Comparison of ENCODE assay signal across 15 mouse cellular contexts in the genomic region with DNA sequence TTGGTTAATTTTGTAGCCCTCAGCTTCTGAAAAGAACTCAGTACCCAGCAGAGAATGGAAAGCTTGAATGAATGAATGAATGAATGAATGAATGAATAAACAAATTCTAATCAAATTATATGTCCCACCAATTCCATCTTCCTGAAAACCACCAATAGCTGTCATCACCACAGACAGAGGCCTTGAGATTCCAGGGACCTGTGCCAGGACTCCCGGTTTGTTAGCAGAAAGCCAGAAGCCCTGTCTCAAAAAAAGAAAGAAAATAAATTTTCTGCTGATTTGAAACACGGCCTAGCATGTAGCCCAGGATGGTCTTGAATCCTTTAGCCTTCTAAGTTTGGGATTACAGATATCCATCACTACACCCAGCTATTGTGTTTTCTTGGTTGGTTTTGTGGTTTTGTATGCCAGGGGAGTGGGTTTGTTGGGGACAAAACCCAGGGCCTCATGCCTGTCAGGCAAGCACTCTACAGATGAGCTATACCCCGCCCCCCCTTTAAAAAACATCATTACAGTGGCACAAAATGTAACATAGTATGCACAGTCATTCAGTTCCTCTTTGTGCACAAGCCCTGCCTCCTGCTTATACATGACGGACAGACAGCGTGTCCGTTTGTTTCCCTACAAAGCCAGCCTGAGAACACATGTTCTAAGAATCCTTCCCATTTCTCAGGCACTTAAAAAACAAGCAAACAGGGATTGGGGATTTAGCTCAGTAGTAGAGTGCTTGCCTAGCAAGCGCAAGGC.
DNase-seq lines count a peak whose midpoint lies in the region; ATAC-seq and TF ChIP-seq lines count a peak whose summit lies in the region.
"Had no signal": no experiment of that assay in that cellular context is flagged by ENCODE, and none has a peak within 500 bp of the region (broad histone marks: within the 10 kb centered on the region; RNA-seq: fewer than 3 reads in every experiment).

No protein-coding gene starts in this region.

- no peak for TF ChIP-seq POLR2A in lung, adult 2 months (IDR thresholded peaks at IDR 0.05; ENCODE audit: borderline replicate concordance, extremely low read depth, low read depth, low read length)

- no peak for TF ChIP-seq CTCF in lung, adult 2 months (IDR thresholded peaks at IDR 0.05; ENCODE audit: insufficient read depth, low read length)

- DNase-seq in cerebellum, postnatal 14 days: peak; percentile 31 to 49
- DNase-seq in cerebellum, adult 8-10 months: no peak
- DNase-seq in 416B (ENCODE audit: low read depth) (peak; percentile 61), liver (no peak)
- peak; percentile 75 for DNase-seq in adrenal gland, postnatal 10 days
- no peak for DNase-seq in lung, adult 2 months
- no peak for DNase-seq in kidney, adult 18-20 months
- DNase-seq: cerebellum, adult 2 months; gastrocnemius, postnatal 36 days; kidney, adult 8-10 months; thymus, postnatal 25 days had no signal

- H3K4me3 ChIP-seq in lung, adult 2 months (replicated peaks; ENCODE audit: extremely low read depth, low read depth, low read length): no peak overlapping the region
- H3K4me3 ChIP-seq: heart, embryonic 13.5 days; hindbrain, embryonic 12.5 days; lung, embryonic 15.5 days had no signal

- ATAC-seq in hematopoietic stem cell, adult 5-6 weeks (replicated peaks in 1 of 2; ENCODE audit: insufficient read depth in 1 of 2, low FRiP score in 2 of 2, low TSS enrichment in 1 of 2, low read depth in 1 of 2, poor library complexity in 2 of 2, severe bottlenecking in 2 of 2): peak; percentile 85 to 96

- no peaks in the 10 kb centered on the region for H3K4me1 ChIP-seq in lung, adult 2 months (ENCODE audit: control insufficient read depth, insufficient read depth, low read length)
- H3K4me1 ChIP-seq: hindbrain, embryonic 12.5 days; lung, embryonic 15.5 days had no signal

- WGBS in lung, adult 2 months: 71% methylated on average over 7 of the region's 7 CpGs

Comparison
In these comparisons a context has a peak if more than half of its experiments do, and no peak if none do; other contexts are left out.
1. DNase-seq: peak in cerebellum, postnatal 14 days (2 of 2), 416B (single experiment) and adrenal gland, postnatal 10 days (single experiment); none in cerebellum, adult 8-10 months (single experiment), liver (single experiment), lung, adult 2 months (single experiment) and kidney, adult 18-20 months (single experiment).